Mouse (Mus musculus): Measurements from ENCODE around the gene Cand1. TPM values are rescaled to one million over a fixed set of nuclear protein-coding genes. Genes with fewer than 3 reads are reported as not detected.
A peak's percentile ranks its signal among the peaks of the same experiment; 100 is the strongest.

The Cand1 gene
- polyA plus RNA-seq, 1 experiment from 2014 or later, result 89.9 TPM

DNA sequence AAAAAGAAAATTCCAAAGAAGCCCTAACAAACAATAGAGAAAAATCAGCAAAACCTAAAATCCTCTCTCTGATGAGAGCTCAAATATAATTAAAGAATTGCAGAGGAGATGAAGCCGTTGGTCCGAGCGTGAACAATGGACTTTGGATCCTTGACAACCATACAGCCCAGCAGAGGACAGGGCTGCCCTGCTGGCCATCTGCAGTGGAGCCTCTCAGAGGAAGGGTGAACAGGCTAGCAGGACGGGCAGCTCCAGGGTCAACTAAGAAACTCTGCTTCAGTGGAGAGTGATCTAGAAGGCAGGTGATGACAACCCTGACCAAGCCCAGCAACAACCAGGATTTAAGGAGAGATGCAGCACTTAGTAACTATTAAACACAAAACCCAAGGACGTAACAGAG is 18.2 kb downstream of the Cand1 start:
- Histone ChIP-seq H3K36me3 (ENCODE audit: control insufficient read depth, insufficient read depth, low read length) (peaks cover 60% of the 10 kb centered on the region), H3K27me3 (ENCODE audit: control insufficient read depth, insufficient read depth, low read length) (no peaks in the 10 kb centered on the region), H3K4me2 (replicated peaks; ENCODE audit: low read depth, low read length) (no peak overlapping the region), H3K4me3 (ENCODE audit: low read length) (no peak overlapping the region), H3K27ac (ENCODE audit: low read depth, low read length) (no peak overlapping the region), H3K9ac (ENCODE audit: low read depth, low read length) (no peak overlapping the region), H3K4me1 (ENCODE audit: control insufficient read depth, insufficient read depth, low read length) (peaks cover 3% of the 10 kb centered on the region; the same call in 1 of the 2 replicates), H3K9me3 (ENCODE audit: control insufficient read depth, low read length) (no peaks in the 10 kb centered on the region)
- 88% methylated on average over 5 of the region's 5 CpGs for WGBS
- no peak for ATAC-seq (ENCODE audit: low FRiP score, low TSS enrichment)

DNA sequence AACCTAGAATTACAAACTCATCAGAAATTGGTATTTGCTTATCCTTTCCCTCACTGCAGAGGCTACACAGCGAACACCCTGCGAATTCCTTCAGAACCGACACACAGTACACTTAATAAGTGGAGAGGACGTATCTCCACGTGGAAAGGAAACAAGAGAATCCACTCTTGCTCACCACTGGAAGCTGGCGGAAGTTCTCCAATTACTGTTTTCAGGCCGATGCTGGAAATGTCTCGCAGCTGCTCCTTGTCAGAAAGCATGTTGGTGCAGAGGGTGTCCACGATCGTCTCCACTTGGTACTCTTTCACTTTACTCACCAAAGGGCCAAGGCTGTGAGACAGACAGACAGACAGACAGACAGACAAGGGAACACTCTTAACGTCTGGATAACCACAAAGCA is 20.4 kb downstream of the Cand1 start:
- no peak overlapping the region for H3K4me3 ChIP-seq (ENCODE audit: low read length)
- peak; percentile 60; the same call in 1 of the 2 replicates for ATAC-seq (ENCODE audit: low FRiP score, low TSS enrichment)
- no peaks in the 10 kb centered on the region for H3K27me3 ChIP-seq (ENCODE audit: control insufficient read depth, insufficient read depth, low read length)
- 44% methylated on average over 11 of the region's 11 CpGs for WGBS
- no peak overlapping the region for H3K4me2 ChIP-seq (replicated peaks; ENCODE audit: low read depth, low read length)
- peaks cover 3% of the 10 kb centered on the region; the same call in 1 of the 2 replicates for H3K4me1 ChIP-seq (ENCODE audit: control insufficient read depth, insufficient read depth, low read length)
- H3K9me3 ChIP-seq (ENCODE audit: control insufficient read depth, low read length), result no peaks in the 10 kb centered on the region
- peaks cover 59% of the 10 kb centered on the region for H3K36me3 ChIP-seq (ENCODE audit: control insufficient read depth, insufficient read depth, low read length)
- no peak overlapping the region for H3K27ac ChIP-seq (ENCODE audit: low read depth, low read length)
- no peak overlapping the region for H3K9ac ChIP-seq (ENCODE audit: low read depth, low read length)

DNA sequence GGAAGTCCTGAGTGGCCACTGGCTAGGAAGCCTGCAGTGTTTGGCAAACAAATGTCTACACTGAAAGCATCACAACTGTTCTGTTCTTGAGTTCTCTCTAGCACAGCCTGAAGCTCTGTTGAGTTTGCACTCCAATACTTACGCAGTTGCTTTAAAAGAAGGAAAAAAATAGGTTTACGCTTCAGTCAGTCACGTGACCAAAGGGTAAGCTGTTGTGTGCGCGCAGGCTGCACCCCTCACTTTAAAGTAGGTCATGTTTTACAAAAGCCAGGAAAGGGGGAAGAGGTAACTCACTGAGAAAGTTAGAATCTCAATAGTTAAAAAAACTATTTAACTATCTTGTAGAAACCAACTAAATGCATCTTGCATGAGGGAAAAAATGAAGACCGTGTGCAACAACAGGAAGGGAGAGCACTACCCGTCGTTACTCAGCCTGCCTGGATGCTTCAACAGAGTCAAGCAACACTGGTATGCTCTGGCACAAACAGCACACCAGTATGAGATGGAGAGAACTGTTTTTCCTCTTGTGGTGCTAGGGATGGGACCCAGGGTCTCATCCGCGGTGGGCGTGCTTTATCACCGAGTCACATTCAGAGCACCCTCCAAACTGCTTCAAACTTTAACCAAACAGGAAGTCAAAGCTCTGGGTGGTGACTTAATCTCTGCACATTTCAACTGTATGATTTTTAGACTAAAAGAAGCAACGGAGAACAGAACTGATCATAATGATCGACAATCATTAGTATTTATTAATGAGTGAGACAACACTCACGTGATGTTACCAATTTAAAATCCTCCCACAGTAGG is 21.4 kb downstream of the Cand1 start:
- Histone ChIP-seq H3K9me3 (ENCODE audit: control insufficient read depth, low read length) (no peaks in the 10 kb centered on the region), H3K4me3 (ENCODE audit: low read length) (no peak overlapping the region), H3K27me3 (ENCODE audit: control insufficient read depth, insufficient read depth, low read length) (no peaks in the 10 kb centered on the region), H3K4me1 (ENCODE audit: control insufficient read depth, insufficient read depth, low read length) (peaks cover 3% of the 10 kb centered on the region; the same call in 1 of the 2 replicates), H3K36me3 (ENCODE audit: control insufficient read depth, insufficient read depth, low read length) (peaks cover 60% of the 10 kb centered on the region), H3K4me2 (replicated peaks; ENCODE audit: low read depth, low read length) (no peak overlapping the region), H3K27ac (ENCODE audit: low read depth, low read length) (no peak overlapping the region), H3K9ac (ENCODE audit: low read depth, low read length) (no peak overlapping the region)
- WGBS, result 93% methylated on average over 15 of the region's 15 CpGs
- ATAC-seq (ENCODE audit: low FRiP score, low TSS enrichment), result no peak

DNA sequence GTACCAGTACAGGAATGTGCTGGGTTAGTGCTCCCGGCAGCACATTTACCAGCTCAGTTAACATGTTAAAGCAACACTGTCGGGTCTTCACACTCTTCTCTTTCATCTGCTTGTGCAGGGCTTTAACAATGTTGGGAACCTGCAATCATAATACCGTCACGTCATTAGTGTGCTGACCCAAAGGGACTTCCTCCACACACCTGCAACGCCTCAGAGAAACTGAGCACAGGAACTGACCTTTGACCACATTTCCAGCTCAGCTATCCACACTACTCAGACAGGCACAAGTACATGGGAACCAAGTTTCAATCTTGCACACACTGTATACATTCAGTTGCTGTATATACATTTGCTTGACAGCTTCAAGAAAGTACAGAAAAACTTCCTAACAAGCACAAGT is 27.4 kb downstream of the Cand1 start:
- ATAC-seq (ENCODE audit: low FRiP score, low TSS enrichment), result no peak
- WGBS, result 62% methylated on average over 5 of the region's 5 CpGs
- Histone ChIP-seq H3K4me3 (ENCODE audit: low read length) (no peak overlapping the region), H3K4me2 (replicated peaks; ENCODE audit: low read depth, low read length) (no peak overlapping the region), H3K4me1 (ENCODE audit: control insufficient read depth, insufficient read depth, low read length) (no peaks in the 10 kb centered on the region), H3K9me3 (ENCODE audit: control insufficient read depth, low read length) (no peaks in the 10 kb centered on the region), H3K36me3 (ENCODE audit: control insufficient read depth, insufficient read depth, low read length) (peaks cover 92% of the 10 kb centered on the region), H3K9ac (ENCODE audit: low read depth, low read length) (no peak overlapping the region), H3K27me3 (ENCODE audit: control insufficient read depth, insufficient read depth, low read length) (no peaks in the 10 kb centered on the region), H3K27ac (ENCODE audit: low read depth, low read length) (no peak overlapping the region)

DNA sequence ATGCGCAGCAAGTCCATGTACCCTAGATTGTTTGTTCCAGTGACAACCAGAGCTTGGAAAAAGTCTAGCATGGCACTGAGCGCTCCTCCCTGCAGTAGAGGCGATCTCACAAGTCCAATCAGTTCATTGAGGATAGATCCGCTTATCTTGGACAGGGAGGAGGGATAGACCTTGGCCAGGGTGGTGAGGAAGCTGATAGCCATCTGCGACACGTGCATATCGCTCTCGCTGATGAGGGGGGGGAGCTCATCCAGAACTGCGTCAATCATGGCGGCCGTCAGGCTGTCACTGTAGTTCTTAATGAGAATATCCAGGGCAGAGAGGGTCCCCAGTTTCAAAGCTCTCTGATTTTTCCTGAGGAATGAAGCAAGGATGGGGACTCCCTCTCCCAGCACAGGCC is 28.6 kb downstream of the Cand1 start:
- Histone ChIP-seq H3K9me3 (ENCODE audit: control insufficient read depth, low read length) (no peaks in the 10 kb centered on the region), H3K36me3 (ENCODE audit: control insufficient read depth, insufficient read depth, low read length) (peaks cover 92% of the 10 kb centered on the region), H3K4me2 (replicated peaks; ENCODE audit: low read depth, low read length) (no peak overlapping the region), H3K27ac (ENCODE audit: low read depth, low read length) (no peak overlapping the region), H3K27me3 (ENCODE audit: control insufficient read depth, insufficient read depth, low read length) (no peaks in the 10 kb centered on the region), H3K4me3 (ENCODE audit: low read length) (no peak overlapping the region), H3K4me1 (ENCODE audit: control insufficient read depth, insufficient read depth, low read length) (no peaks in the 10 kb centered on the region), H3K9ac (ENCODE audit: low read depth, low read length) (no peak overlapping the region)
- no peak for ATAC-seq (ENCODE audit: low FRiP score, low TSS enrichment)
- 88% methylated on average over 11 of the region's 11 CpGs for WGBS

DNA sequence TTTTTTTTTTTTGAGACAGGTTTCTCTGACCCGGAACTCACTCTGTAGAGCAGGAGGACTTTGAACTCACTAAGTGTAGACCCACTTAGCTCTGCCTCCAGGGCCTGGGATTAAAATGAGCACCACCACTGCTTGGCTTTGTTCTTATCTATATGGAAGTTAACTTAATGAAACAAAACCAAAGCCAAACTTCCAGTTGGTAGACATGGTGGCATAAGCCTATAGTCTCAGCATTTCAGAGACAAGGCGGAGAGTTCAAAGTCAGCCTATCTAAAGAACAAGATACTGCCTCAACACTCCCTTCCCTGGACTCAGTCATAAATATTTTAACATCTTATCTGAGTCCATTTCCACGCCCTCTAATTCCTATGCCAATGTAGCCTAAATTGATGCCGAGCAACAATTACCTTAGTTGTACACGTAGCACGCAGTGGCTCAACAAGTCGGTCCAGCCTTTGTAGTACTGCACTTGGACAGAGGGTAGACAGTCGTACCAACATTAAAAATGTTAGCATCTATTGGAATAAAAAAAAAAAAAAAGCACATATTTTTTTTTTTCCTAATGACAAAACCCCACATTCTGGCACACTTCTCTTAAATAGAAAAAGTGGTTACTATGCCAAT is 33.4 kb downstream of the Cand1 start:
- Histone ChIP-seq H3K27me3 (ENCODE audit: control insufficient read depth, insufficient read depth, low read length) (no peaks in the 10 kb centered on the region), H3K4me1 (ENCODE audit: control insufficient read depth, insufficient read depth, low read length) (no peaks in the 10 kb centered on the region), H3K36me3 (ENCODE audit: control insufficient read depth, insufficient read depth, low read length) (peaks cover 94% of the 10 kb centered on the region), H3K9me3 (ENCODE audit: control insufficient read depth, low read length) (no peaks in the 10 kb centered on the region), H3K4me2 (replicated peaks; ENCODE audit: low read depth, low read length) (no peak overlapping the region), H3K4me3 (ENCODE audit: low read length) (no peak overlapping the region), H3K9ac (ENCODE audit: low read depth, low read length) (no peak overlapping the region), H3K27ac (ENCODE audit: low read depth, low read length) (no peak overlapping the region)
- no peak for ATAC-seq (ENCODE audit: low FRiP score, low TSS enrichment)
- WGBS, result 94% methylated on average over 8 of the region's 8 CpGs

DNA sequence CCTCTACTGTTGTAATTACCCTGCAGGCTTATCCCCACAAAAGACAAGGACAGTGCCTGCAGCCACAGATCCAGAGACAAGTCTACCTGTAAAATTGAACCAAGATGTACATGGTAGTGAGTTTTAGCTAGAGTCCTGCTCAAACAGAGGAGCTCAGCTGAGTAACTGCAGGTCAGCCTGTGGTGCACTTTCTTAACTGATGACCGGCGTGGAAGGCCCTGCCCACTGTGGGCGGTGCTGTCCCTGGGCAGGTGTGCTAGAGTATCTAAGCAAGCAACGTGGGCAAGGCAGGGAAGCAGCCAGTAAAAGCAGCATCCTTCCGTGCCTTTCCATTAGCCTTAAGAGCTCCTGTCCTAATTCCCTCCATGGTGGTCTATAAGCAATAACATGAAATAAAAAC is 34.6 kb downstream of the Cand1 start:
- 85% methylated on average over 5 of the region's 5 CpGs for WGBS
- no peak overlapping the region for H3K4me2 ChIP-seq (replicated peaks; ENCODE audit: low read depth, low read length)
- no peak overlapping the region for H3K4me3 ChIP-seq (ENCODE audit: low read length)
- H3K27ac ChIP-seq (ENCODE audit: low read depth, low read length), result no peak overlapping the region
- H3K36me3 ChIP-seq (ENCODE audit: control insufficient read depth, insufficient read depth, low read length), result peaks cover 90% of the 10 kb centered on the region
- ATAC-seq (ENCODE audit: low FRiP score, low TSS enrichment), result no peak
- H3K27me3 ChIP-seq (ENCODE audit: control insufficient read depth, insufficient read depth, low read length), result no peaks in the 10 kb centered on the region
- H3K9ac ChIP-seq (ENCODE audit: low read depth, low read length), result no peak overlapping the region
- no peaks in the 10 kb centered on the region for H3K9me3 ChIP-seq (ENCODE audit: control insufficient read depth, low read length)
- no peaks in the 10 kb centered on the region for H3K4me1 ChIP-seq (ENCODE audit: control insufficient read depth, insufficient read depth, low read length)

DNA sequence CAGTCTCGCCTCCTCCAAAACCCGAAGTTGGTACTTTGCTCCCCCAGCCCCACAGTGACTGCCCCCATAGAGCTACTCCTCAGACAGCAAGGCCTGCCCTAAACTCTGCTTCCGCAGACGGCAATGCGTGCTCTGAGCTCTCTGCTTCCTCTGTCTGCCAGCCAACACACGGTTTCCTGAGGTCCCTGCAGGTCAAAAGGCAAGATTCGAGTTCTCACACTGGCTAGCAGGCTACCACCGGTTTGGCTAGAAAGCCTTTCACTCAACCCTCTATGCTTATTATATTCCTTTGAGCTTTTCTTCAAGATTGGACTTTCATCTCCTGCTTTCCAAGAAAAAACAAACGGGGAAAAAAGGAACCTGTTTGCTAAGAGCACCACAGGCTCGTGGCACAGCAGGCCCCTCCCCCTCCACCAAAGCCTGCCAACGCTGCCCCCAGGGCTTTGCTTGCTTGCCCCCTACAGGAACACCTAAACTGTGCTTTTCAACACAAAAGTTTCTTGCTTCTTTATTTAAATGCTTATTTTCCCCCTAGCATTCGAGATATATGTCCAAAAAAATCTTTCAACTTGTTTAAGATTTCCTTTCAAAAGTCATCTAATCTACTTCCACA is 35.4 kb downstream of the Cand1 start:
- WGBS, result 80% methylated on average over 12 of the region's 12 CpGs
- H3K4me3 ChIP-seq (ENCODE audit: low read length), result no peak overlapping the region
- no peaks in the 10 kb centered on the region for H3K9me3 ChIP-seq (ENCODE audit: control insufficient read depth, low read length)
- peaks cover 83% of the 10 kb centered on the region for H3K36me3 ChIP-seq (ENCODE audit: control insufficient read depth, insufficient read depth, low read length)
- no peak for ATAC-seq (ENCODE audit: low FRiP score, low TSS enrichment)
- H3K4me1 ChIP-seq (ENCODE audit: control insufficient read depth, insufficient read depth, low read length), result no peaks in the 10 kb centered on the region
- H3K27me3 ChIP-seq (ENCODE audit: control insufficient read depth, insufficient read depth, low read length), result no peaks in the 10 kb centered on the region
- no peak overlapping the region for H3K27ac ChIP-seq (ENCODE audit: low read depth, low read length)
- H3K9ac ChIP-seq (ENCODE audit: low read depth, low read length), result no peak overlapping the region
- no peak overlapping the region for H3K4me2 ChIP-seq (replicated peaks; ENCODE audit: low read depth, low read length)

DNA sequence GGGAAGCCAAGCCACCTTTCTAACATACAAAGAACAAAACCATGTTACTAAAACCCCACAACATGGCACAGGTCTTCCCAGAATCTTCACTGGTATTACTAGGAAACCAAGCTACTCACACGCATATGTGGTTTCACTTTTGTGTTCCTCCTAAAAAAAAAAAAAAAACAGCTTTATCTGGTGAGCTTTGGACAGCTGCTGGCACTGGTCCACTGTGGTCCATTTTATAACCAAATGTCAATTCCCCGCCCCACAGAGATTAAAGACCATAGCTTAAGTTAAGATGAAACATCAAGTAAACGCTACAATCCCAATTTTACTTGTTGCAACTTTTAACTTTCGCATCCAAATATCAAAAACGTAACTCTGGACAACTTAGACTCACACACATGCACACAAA is 40.0 kb downstream of the Cand1 start:
- Histone ChIP-seq H3K4me1 (ENCODE audit: control insufficient read depth, insufficient read depth, low read length) (no peaks in the 10 kb centered on the region), H3K4me2 (replicated peaks; ENCODE audit: low read depth, low read length) (no peak overlapping the region), H3K9me3 (ENCODE audit: control insufficient read depth, low read length) (peaks cover 3% of the 10 kb centered on the region; the same call in 1 of the 2 replicates), H3K9ac (ENCODE audit: low read depth, low read length) (no peak overlapping the region), H3K27me3 (ENCODE audit: control insufficient read depth, insufficient read depth, low read length) (no peaks in the 10 kb centered on the region), H3K27ac (ENCODE audit: low read depth, low read length) (no peak overlapping the region), H3K4me3 (ENCODE audit: low read length) (no peak overlapping the region), H3K36me3 (ENCODE audit: control insufficient read depth, insufficient read depth, low read length) (peaks cover 48% of the 10 kb centered on the region)
- 92% methylated on average over 5 of the region's 5 CpGs for WGBS
- no peak for ATAC-seq (ENCODE audit: low FRiP score, low TSS enrichment)

Data from kidney, embryonic 14.5 days (tissue).